Mouse (Mus musculus): ENCODE data around the gene Akap10. TPM values are rescaled to one million over a fixed set of nuclear protein-coding genes. Genes with fewer than 3 reads are reported as not detected.
A peak's percentile ranks its signal among the peaks of the same experiment; 100 is the strongest.

Gene Akap10
- polyA plus RNA-seq, 1 experiment from 2014 or later: 8.1 TPM

DNA sequence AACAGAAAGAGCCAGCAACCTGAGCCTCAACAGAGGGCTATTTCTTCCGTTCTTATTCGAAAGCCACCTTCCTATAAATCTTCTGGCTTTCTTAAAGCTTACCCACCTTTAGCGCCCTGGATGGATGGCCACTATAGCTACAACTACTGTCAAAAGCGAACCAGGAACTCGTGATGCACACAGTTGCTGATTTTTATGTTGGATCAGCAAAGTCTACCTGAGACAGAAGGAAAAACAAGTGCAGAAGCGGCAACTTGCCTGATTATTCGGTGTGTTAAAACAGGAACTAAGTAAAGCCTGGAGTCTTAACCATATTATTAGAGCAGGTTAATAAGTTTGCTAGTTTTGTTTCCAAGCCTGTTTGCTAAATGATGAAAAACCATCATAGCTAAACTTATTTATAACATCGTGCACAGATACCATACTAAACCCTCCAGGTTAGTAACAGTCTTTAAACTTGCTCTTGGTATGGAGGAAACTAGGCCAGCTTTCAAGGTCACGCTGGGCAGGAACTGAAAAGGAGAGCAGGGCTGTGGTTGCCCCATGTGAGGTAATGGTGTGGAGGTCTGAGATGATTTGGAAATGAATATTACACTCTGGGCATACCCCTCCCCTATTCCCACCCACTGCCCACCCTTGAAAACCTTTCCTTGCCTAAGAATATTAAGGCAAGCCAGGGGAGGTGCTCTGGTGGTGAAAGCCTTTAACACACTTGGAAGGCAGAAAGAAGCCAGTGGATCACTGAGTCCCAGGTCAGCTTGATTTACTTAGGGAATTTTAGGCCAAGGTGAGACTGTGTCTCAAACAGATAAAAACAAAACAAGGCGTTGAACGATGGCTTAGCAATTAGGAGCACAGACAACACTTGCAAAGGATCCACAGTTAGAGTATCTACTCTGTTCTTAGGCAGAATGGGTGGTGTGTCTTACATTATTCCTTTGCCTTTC lies 861 bp upstream of the Akap10 start:
- DNase-seq (no peak), ATAC-seq (ENCODE audit: low read depth) (peak; percentile 15; the same call in 1 of the 2 replicates)
- H3K4me3 ChIP-seq (replicated peaks): peak overlapping the region; percentile 98
- H3K27ac ChIP-seq: peak overlapping the region; percentile 93
- peaks cover 30% of the 10 kb centered on the region for H3K4me1 ChIP-seq (replicated peaks)
- peaks cover 8% of the 10 kb centered on the region; the same call in 1 of the 2 replicates for H3K36me3 ChIP-seq
- 17% methylated on average over 11 of the region's 11 CpGs for WGBS (ENCODE audit: insufficient replicate concordance)
- no peaks in the 10 kb centered on the region for H3K9me3 ChIP-seq (replicated peaks)
- no peaks in the 10 kb centered on the region for H3K27me3 ChIP-seq
- peak overlapping the region; percentile 83 for H3K9ac ChIP-seq
- peak overlapping the region; percentile 79 for H3K4me2 ChIP-seq

GRCm38 (mm10) chr11:61929323-61930097 lies 542 bp downstream of the Akap10 start:
- DNase-seq: no peak
- peak overlapping the region; percentile 98 for H3K4me3 ChIP-seq (replicated peaks)
- peak overlapping the region; percentile 93 for H3K27ac ChIP-seq
- ATAC-seq (ENCODE audit: low read depth): peak; percentile 58
- H3K27me3 ChIP-seq: no peaks in the 10 kb centered on the region
- H3K9ac ChIP-seq: peak overlapping the region; percentile 97
- H3K4me2 ChIP-seq: peak overlapping the region; percentile 79
- WGBS (ENCODE audit: insufficient replicate concordance): under 1% methylated on average over 47 of the region's 47 CpGs
- no peaks in the 10 kb centered on the region for H3K9me3 ChIP-seq (replicated peaks)
- H3K36me3 ChIP-seq: peaks cover 8% of the 10 kb centered on the region; the same call in 1 of the 2 replicates
- H3K4me1 ChIP-seq (replicated peaks): peaks cover 30% of the 10 kb centered on the region

GRCm38 (mm10) chr11:61923309-61923708 lies 6.7 kb downstream of the Akap10 start:
- no peak for DNase-seq
- no peak for ATAC-seq (ENCODE audit: low read depth)
- H3K4me3 ChIP-seq (replicated peaks): no peak overlapping the region
- H3K27me3 ChIP-seq: no peaks in the 10 kb centered on the region
- peaks cover 24% of the 10 kb centered on the region for H3K36me3 ChIP-seq
- H3K9me3 ChIP-seq (replicated peaks): no peaks in the 10 kb centered on the region
- WGBS (ENCODE audit: insufficient replicate concordance): 69% methylated on average over 1 of the region's 1 CpGs
- no peak overlapping the region for H3K9ac ChIP-seq
- peaks cover 8% of the 10 kb centered on the region for H3K4me1 ChIP-seq (replicated peaks)
- H3K4me2 ChIP-seq: no peak overlapping the region
- H3K27ac ChIP-seq: no peak overlapping the region

- peaks cover 36% of the 10 kb centered on the region for H3K36me3 ChIP-seq
- ATAC-seq (ENCODE audit: low read depth): no peak
These were observed 10.3 kb downstream of the Akap10 start for GRCm38 (mm10) chr11:61919702-61920101.

DNA sequence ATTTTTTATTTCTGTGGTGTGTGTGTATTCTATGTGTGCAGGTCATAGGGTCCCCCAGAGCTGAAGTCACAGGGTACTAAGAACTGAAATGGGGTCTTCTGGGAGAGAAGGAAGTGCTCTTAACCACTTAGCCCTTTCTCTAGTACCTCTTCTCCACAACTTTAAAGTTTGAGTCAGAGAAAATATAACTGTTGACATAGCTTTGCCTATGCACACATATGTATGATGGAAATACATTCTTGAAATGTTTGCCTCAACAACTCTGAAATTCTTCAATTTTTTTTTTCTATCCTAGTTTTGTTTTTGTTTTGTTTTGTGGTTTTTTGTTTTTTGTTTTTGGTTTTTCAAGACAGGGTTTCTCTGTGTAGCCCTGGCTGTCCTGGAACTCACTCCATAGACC lies 21.7 kb downstream of the Akap10 start:
- no peak overlapping the region for H3K4me2 ChIP-seq
- DNase-seq: no peak
- peaks cover 66% of the 10 kb centered on the region for H3K36me3 ChIP-seq
- no peak for ATAC-seq (ENCODE audit: low read depth)
- no peaks in the 10 kb centered on the region for H3K4me1 ChIP-seq (replicated peaks)
- H3K4me3 ChIP-seq (replicated peaks): no peak overlapping the region
- no peaks in the 10 kb centered on the region for H3K27me3 ChIP-seq
- H3K27ac ChIP-seq: no peak overlapping the region
- no peaks in the 10 kb centered on the region for H3K9me3 ChIP-seq (replicated peaks)
- no peak overlapping the region for H3K9ac ChIP-seq

More at GRCm38 (mm10) chr11:61919702-61920101, 10.3 kb downstream of the Akap10 start:
- Histone ChIP-seq H3K4me2 (no peak overlapping the region), H3K9me3 (replicated peaks) (no peaks in the 10 kb centered on the region), H3K27me3 (no peaks in the 10 kb centered on the region), H3K27ac (no peak overlapping the region), H3K9ac (no peak overlapping the region), H3K4me3 (replicated peaks) (no peak overlapping the region), H3K4me1 (replicated peaks) (no peaks in the 10 kb centered on the region)
- WGBS (ENCODE audit: insufficient replicate concordance): 84% methylated on average over 3 of the region's 3 CpGs
- DNase-seq: no peak

DNA sequence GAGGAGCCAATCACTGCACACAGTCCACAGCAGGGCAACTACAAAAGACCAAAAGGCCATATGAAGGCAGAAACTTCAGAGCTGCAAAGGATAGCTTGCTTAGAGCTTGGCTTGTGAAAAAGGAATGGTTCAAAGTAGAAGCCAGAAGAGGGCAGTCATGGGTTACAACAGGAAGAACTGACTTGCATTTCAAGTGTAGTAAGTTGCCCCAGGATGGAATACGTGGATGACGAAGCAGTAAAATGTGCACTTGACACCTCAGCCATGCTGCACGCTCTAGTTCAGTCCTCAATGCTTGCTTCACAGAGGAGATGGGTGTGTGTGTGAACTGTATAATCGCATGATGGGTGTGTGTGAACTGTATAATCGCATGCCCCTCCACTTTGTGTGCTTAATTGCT lies 47.9 kb downstream of the Akap10 start:
- H3K4me3 ChIP-seq (replicated peaks): no peak overlapping the region
- H3K9ac ChIP-seq: no peak overlapping the region
- H3K27ac ChIP-seq: no peak overlapping the region
- no peaks in the 10 kb centered on the region for H3K4me1 ChIP-seq (replicated peaks)
- ATAC-seq (ENCODE audit: low read depth) (no peak), DNase-seq (no peak)
- H3K4me2 ChIP-seq: no peak overlapping the region
- peaks cover 58% of the 10 kb centered on the region for H3K36me3 ChIP-seq
- no peaks in the 10 kb centered on the region for H3K9me3 ChIP-seq (replicated peaks)
- WGBS (ENCODE audit: insufficient replicate concordance): 79% methylated on average over 5 of the region's 5 CpGs
- H3K27me3 ChIP-seq: no peaks in the 10 kb centered on the region

- H3K27me3 ChIP-seq: no peaks in the 10 kb centered on the region
- no peak overlapping the region for H3K9ac ChIP-seq
- H3K4me2 ChIP-seq: no peak overlapping the region
- DNase-seq: no peak
- H3K4me3 ChIP-seq (replicated peaks): no peak overlapping the region
- no peaks in the 10 kb centered on the region for H3K9me3 ChIP-seq (replicated peaks)
- no peak overlapping the region for H3K27ac ChIP-seq
- ATAC-seq (ENCODE audit: low read depth): no peak
- H3K36me3 ChIP-seq: peaks cover 67% of the 10 kb centered on the region
- H3K4me1 ChIP-seq (replicated peaks): no peaks in the 10 kb centered on the region
These were observed 50.1 kb downstream of the Akap10 start for GRCm38 (mm10) chr11:61879921-61880320.

DNA sequence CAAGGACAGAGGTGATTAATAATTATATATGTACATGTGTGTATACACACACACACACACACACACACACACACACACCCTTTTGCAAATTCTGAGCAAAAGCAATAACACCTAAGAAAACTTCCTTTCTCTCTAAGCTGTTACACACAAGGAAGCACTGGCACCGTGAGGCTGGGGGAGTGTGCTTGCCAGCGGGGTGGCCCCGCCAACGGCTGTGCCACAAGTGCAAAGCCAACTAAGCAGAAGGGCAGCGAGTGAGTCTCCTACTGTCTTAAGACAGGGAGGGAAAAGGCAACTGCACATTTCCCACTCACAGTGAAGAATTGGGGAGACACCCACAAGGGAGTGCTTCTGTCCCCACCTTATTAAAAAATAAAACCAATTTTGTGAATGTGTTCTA lies 58.2 kb downstream of the Akap10 start:
- H3K4me2 ChIP-seq: no peak overlapping the region
- H3K27ac ChIP-seq: no peak overlapping the region
- WGBS (ENCODE audit: insufficient replicate concordance): 89% methylated on average over 5 of the region's 5 CpGs
- H3K9me3 ChIP-seq (replicated peaks): no peaks in the 10 kb centered on the region
- DNase-seq: no peak
- peaks cover 62% of the 10 kb centered on the region for H3K36me3 ChIP-seq
- H3K4me3 ChIP-seq (replicated peaks): no peak overlapping the region
- H3K4me1 ChIP-seq (replicated peaks): no peaks in the 10 kb centered on the region
- H3K9ac ChIP-seq: no peak overlapping the region
- no peaks in the 10 kb centered on the region for H3K27me3 ChIP-seq
- ATAC-seq (ENCODE audit: low read depth): no peak

DNA sequence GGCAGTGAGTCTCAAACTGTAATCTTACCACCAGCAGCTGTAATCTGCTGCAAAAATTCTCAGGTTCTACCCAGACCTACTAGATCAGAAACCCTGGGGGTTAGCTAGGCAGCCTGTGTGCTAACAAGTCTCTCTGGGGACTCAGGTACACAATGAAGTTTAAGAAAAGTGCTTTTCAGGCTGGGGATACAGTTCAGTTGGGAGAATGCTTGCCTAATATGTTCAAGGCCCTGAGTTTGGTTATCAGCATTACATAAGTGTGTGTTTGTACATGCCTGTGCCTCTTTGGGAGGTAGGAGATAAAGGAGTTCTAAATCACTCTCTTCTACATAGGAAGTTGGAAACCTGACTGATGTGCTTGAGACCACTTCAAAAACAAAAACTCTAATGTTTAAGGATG lies 63.2 kb downstream of the Akap10 start:
- Histone ChIP-seq H3K36me3 (peaks cover 22% of the 10 kb centered on the region), H3K4me1 (replicated peaks) (peaks cover 7% of the 10 kb centered on the region; the same call in 1 of the 2 replicates), H3K27me3 (no peaks in the 10 kb centered on the region), H3K4me3 (replicated peaks) (no peak overlapping the region), H3K9me3 (replicated peaks) (no peaks in the 10 kb centered on the region), H3K9ac (no peak overlapping the region), H3K4me2 (no peak overlapping the region), H3K27ac (no peak overlapping the region)
- ATAC-seq (ENCODE audit: low read depth): no peak
- no peak for DNase-seq

DNA sequence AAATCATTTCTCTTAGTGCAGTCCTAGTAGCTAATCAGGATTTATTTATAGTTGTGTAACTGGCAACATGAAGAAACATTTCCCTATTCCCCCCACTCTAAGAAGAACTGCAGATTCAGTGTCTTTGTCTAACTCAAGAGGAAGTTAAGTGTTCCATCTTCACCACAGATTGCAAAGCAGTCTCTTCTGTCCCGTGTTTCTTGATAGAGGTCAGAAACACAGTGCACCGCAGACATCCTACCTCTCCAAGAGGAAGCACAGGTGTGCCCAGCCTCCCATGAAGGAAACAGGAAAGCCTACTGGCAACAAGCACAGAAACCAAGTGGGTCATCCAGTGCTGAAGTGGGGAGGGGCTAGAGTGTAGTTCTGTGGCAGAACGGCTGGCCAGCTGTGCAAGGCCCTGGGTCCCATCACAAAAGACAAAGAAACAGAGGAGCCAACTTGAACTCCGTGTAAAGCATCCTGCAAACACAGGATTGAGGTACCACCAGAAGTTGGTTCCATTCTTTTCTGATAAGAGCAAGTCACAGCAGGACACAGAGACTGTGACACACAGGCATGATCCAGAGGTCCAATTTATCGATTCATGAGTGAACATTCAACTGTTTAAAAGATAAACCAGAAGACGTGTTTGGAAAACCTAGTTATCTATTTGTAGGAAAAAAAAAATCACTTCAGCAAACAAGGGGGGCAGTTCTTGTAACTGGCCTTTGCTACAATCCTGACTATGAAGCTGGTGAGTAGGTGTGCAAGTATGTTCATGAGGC lies 68.1 kb downstream of the Akap10 start:
- no peak overlapping the region for H3K9ac ChIP-seq
- no peak overlapping the region for H3K27ac ChIP-seq
- H3K4me3 ChIP-seq (replicated peaks): no peak overlapping the region
- no peak for DNase-seq
- no peak for ATAC-seq (ENCODE audit: low read depth)
- H3K9me3 ChIP-seq (replicated peaks): no peaks in the 10 kb centered on the region
- H3K4me1 ChIP-seq (replicated peaks): peaks cover 7% of the 10 kb centered on the region; the same call in 1 of the 2 replicates
- no peaks in the 10 kb centered on the region for H3K36me3 ChIP-seq
- WGBS (ENCODE audit: insufficient replicate concordance): 46% methylated on average over 6 of the region's 6 CpGs
- no peak overlapping the region for H3K4me2 ChIP-seq
- no peaks in the 10 kb centered on the region for H3K27me3 ChIP-seq

- H3K4me3 ChIP-seq (replicated peaks): no peak overlapping the region
- no peak for DNase-seq
These were observed 70.7 kb downstream of the Akap10 start for GRCm38 (mm10) chr11:61859316-61859715.

More at GRCm38 (mm10) chr11:61859316-61859715, 70.7 kb downstream of the Akap10 start:
- no peak overlapping the region for H3K4me2 ChIP-seq
- no peaks in the 10 kb centered on the region for H3K36me3 ChIP-seq
- no peak overlapping the region for H3K27ac ChIP-seq
- 46% methylated on average over 1 of the region's 1 CpGs for WGBS (ENCODE audit: insufficient replicate concordance)
- H3K4me1 ChIP-seq (replicated peaks): peaks cover 14% of the 10 kb centered on the region
- no peak overlapping the region for H3K9ac ChIP-seq
- H3K27me3 ChIP-seq: no peaks in the 10 kb centered on the region
- no peaks in the 10 kb centered on the region for H3K9me3 ChIP-seq (replicated peaks)
- ATAC-seq (ENCODE audit: low read depth): no peak

All from liver, embryonic 13.5 days (tissue).